In the genomic region with DNA sequence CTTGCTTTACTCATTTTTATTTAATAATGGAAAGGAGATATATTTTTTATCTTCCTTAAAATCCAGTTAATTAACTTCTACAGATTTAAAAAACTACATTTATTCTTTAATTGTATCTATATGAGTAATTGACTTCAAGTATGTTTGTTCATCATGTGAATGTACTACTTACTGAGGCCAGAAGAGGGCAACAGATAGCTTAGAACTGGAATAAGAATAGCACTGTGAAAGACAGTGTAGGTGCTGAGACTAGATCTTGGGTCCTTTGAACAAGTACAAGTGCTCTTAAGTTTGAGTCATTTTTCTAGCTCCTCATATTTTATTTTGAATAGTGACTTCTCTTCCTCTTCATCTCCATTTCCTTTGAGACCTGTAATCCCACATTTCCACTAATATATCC, we compare ENCODE assay signal across 18 mouse cellular contexts.
DNase-seq lines count a peak whose midpoint lies in the region; TF ChIP-seq lines count a peak whose summit lies in the region.
"Had no signal": no experiment of that assay in that cellular context is flagged by ENCODE, and none has a peak within 500 bp of the region (broad histone marks: within the 10 kb centered on the region; RNA-seq: fewer than 3 reads in every experiment).

No protein-coding gene starts in this region.

- H3K9ac ChIP-seq in ES-E14 (ENCODE audit: insufficient read depth, low read depth, low read length, poor library complexity, severe bottlenecking), result no peak overlapping the region
- H3K9ac ChIP-seq: forebrain, embryonic 13.5 days; heart, embryonic 12.5 days; hindbrain, embryonic 14.5 days had no signal

- no peaks in the 10 kb centered on the region for H3K9me3 ChIP-seq in ES-E14 (ENCODE audit: control insufficient read depth, insufficient read depth, low read depth, low read length)
- H3K9me3 ChIP-seq: embryonic facial prominence, embryonic 10.5 days; forebrain, embryonic 13.5 days; heart, embryonic 12.5 days; hindbrain, embryonic 10.5 days had no signal

- in situ Hi-C loops in ES-E14 (cut with MboI; ENCODE audit: low sequenced_read_pairs in 2 of 2, unreplicated experiment in 2 of 2), result no loop called here

- H3K27ac ChIP-seq in ES-E14 (ENCODE audit: insufficient read depth, low read depth, low read length, poor library complexity, severe bottlenecking), result no peak overlapping the region
- H3K27ac ChIP-seq: embryonic facial prominence, embryonic 10.5 days; forebrain, embryonic 13.5 days; gastrocnemius, adult 2 months; hindbrain, embryonic 10.5 days; hindbrain, embryonic 14.5 days had no signal

- no peaks in the 10 kb centered on the region for H3K4me1 ChIP-seq in ES-E14 (ENCODE audit: control insufficient read depth in 2 of 2, insufficient read depth in 2 of 2, low read length in 2 of 2, poor library complexity in 1 of 2)
- H3K4me1 ChIP-seq: embryonic facial prominence, embryonic 10.5 days; forebrain, embryonic 13.5 days; heart, embryonic 12.5 days; hindbrain, embryonic 10.5 days had no signal

- no peak overlapping the region for H3K4me3 ChIP-seq in ES-E14 (ENCODE audit: insufficient read depth in 1 of 2, low read depth in 1 of 2, low read length in 2 of 2, poor library complexity in 1 of 2, severe bottlenecking in 1 of 2)
- H3K4me3 ChIP-seq: embryonic facial prominence, embryonic 10.5 days; forebrain, embryonic 13.5 days; gastrocnemius, adult 2 months; heart, embryonic 12.5 days; hindbrain, embryonic 10.5 days had no signal

- no peaks in the 10 kb centered on the region for H3K36me3 ChIP-seq in ES-E14 (ENCODE audit: control insufficient read depth, insufficient read depth, low read length, poor library complexity, severe bottlenecking)
- H3K36me3 ChIP-seq: embryonic facial prominence, embryonic 10.5 days; heart, embryonic 12.5 days; hindbrain, embryonic 10.5 days had no signal

- DNase-seq in 3T3-L1 (ENCODE audit: low read depth, low spot score) (peak; percentile 4), 416B (ENCODE audit: low read depth) (peak; percentile 40), ES-E14 (ENCODE audit: low read depth, low spot score) (peak; percentile 15), WW6 (ENCODE audit: low read depth, low spot score) (peak; percentile 3), liver (no peak)
- DNase-seq in thymus, postnatal 10 days (ENCODE audit: low spot score in 2 of 2), result no peak
- DNase-seq in adrenal gland, postnatal 14 days, result no peak
- DNase-seq: adrenal gland, postnatal 36 days; cerebellum, adult 9-10 months; cerebellum, postnatal 25 days; gastrocnemius, adult 2 months; gastrocnemius, postnatal 25 days; kidney, adult 2 months had no signal

TF ChIP-seq in ES-E14, 5 proteins besides CTCF, POLR2A, EP300 and RAD21:
- TF ChIP-seq ZC3H11A (IDR thresholded peaks at IDR 0.05; ENCODE audit: borderline replicate concordance, low read depth, low read length) (peak; percentile 26; the same call in 1 of the 2 replicates), ZNF384 (IDR thresholded peaks at IDR 0.05; ENCODE audit: low read depth, low read length) (no peak), HCFC1 (IDR thresholded peaks at IDR 0.05; ENCODE audit: borderline replicate concordance, insufficient read depth, low read length) (no peak), CHD2 (IDR thresholded peaks at IDR 0.05; ENCODE audit: low read depth, low read length) (no peak), MAFK (IDR thresholded peaks at IDR 0.05; ENCODE audit: insufficient read depth, low read depth, low read length) (no peak)
TF ChIP-seq in ES-E14: peak in this region for 1.

Comparison
In these comparisons a context has a peak if more than half of its experiments do, and no peak if none do; other contexts are left out.
1. DNase-seq: peak in 3T3-L1 (single experiment), 416B (single experiment), ES-E14 (single experiment) and WW6 (single experiment); none in thymus, postnatal 10 days (0 of 2), adrenal gland, postnatal 14 days (single experiment) and liver (single experiment).